Mouse (Mus musculus) stomach, postnatal 0 days (tissue): ENCODE measurements around the gene Ube2r2. TPM values are rescaled to one million over a fixed set of nuclear protein-coding genes. Genes with fewer than 3 reads are reported as not detected.
A peak's percentile ranks its signal among the peaks of the same experiment; 100 is the strongest.

Experiments used
- ATAC-seq: fragments of 200-750 bp; cut with Nextera tagmentation; 2 replicates; pipeline ENCODE4 v1.8.0; 2017; ENCODE audit not compliant: low FRiP score, low TSS enrichment
- DNase-seq: peaks from one replicate; pipeline ENCODE4 v3.0.0-alpha.2; 2016; ENCODE audit warnings: low spot score
- H3K27ac ChIP-seq: fragments of 300-500 bp; sonication (generic); replicated peaks from 2 replicates; pipeline ENCODE4 v1.5.1; 2014; ENCODE audit warnings: mild to moderate bottlenecking, control low read depth
- H3K27me3 ChIP-seq: fragments of 300-500 bp; sonication (generic); 2 replicates; pipeline ENCODE4 v1.6.1; 2014; ENCODE audit warnings: low read length; ENCODE audit not compliant: control insufficient read depth, insufficient read depth
- H3K36me3 ChIP-seq: fragments of 300-500 bp; sonication (generic); 2 replicates; pipeline ENCODE4 v1.6.1; 2014; ENCODE audit warnings: low read length, mixed read lengths; ENCODE audit not compliant: control insufficient read depth, insufficient read depth
- H3K4me1 ChIP-seq: fragments of 300-500 bp; sonication (generic); replicated peaks from 2 replicates; pipeline ENCODE4 v1.6.1; 2014; ENCODE audit warnings: antibody characterized with exemption; ENCODE audit not compliant: control insufficient read depth, insufficient read depth
- H3K4me2 ChIP-seq: fragments of 300-500 bp; sonication (generic); replicated peaks from 2 replicates; pipeline ENCODE4 v1.6.1; 2014; ENCODE audit warnings: low read depth, mild to moderate bottlenecking, control low read depth, moderate library complexity
- H3K4me3 ChIP-seq: fragments of 300-500 bp; sonication (generic); 2 replicates; pipeline ENCODE4 v1.5.1; 2014; ENCODE audit warnings: low read depth, low read length, control low read depth
- H3K9ac ChIP-seq: fragments of 300-500 bp; sonication (generic); 2 replicates; pipeline ENCODE4 v1.6.1; 2014; ENCODE audit warnings: mild to moderate bottlenecking, low read length, control low read depth, mixed read lengths
- H3K9me3 ChIP-seq: fragments of 300-500 bp; sonication (generic); 2 replicates; pipeline ENCODE4 v1.6.1; 2016; ENCODE audit warnings: low read length; ENCODE audit not compliant: control insufficient read depth
- CTCF ChIP-seq: IDR thresholded peaks from 2 replicates; pipeline ENCODE4 v1.5.1; 2016; ENCODE audit warnings: antibody characterized with exemption, low read depth, mild to moderate bottlenecking, moderate library complexity
- EP300 ChIP-seq: optimal IDR thresholded peaks from 2 replicates; pipeline ENCODE3; 2016; ENCODE audit warnings: antibody characterized with exemption
- WGBS: fragments of 180-500 bp; shearing (Covaris S2); extraction: QIAGEN DNeasy Blood & Tissue Kit; methylation state at CpG from one replicate; pipeline ENCODE4 v1.1.7; 2014; 5-methylcytosine and 5-hydroxymethylcytosine counted together
- polyA plus RNA-seq: library from polyadenylated mRNA; unstranded; fragments of >200 nt; fragmentation: Nextera tagmentation; extraction: Ambion mirVana; gene quantifications from 2 replicates; pipeline ENCODE4 v1.2.1, GENCODE M21; 2015

The Ube2r2 gene
- polyA plus RNA-seq, 1 experiment from 2014 or later = 76.3 TPM

- H3K4me3 ChIP-seq = no peak overlapping the region
- no peaks in the 10 kb centered on the region for H3K27me3 ChIP-seq
- H3K9ac ChIP-seq = no peak overlapping the region
- no peak overlapping the region for H3K27ac ChIP-seq
- 60% methylated on average over 14 of the region's 14 CpGs for WGBS
- H3K36me3 ChIP-seq = peaks cover 24% of the 10 kb centered on the region
- H3K9me3 ChIP-seq = no peaks in the 10 kb centered on the region
- H3K4me2 ChIP-seq = no peak overlapping the region
- DNase-seq = peak; percentile 31
- TF ChIP-seq CTCF (no peak), EP300 (no peak)
- 0 out of 2 replicates have a peak, but pooled peaks have one; percentile 30 for ATAC-seq
- H3K4me1 ChIP-seq = no peaks in the 10 kb centered on the region
Observed at GRCm38 (mm10) chr4:41192544-41193512, 57.3 kb downstream of the Ube2r2 start.

- H3K4me2 ChIP-seq = no peak overlapping the region
- H3K4me3 ChIP-seq = no peak overlapping the region
- H3K27me3 ChIP-seq = no peaks in the 10 kb centered on the region
- ATAC-seq (no peak), DNase-seq (no peak)
- TF ChIP-seq EP300 (no peak), CTCF (no peak)
- 83% methylated on average over 15 of the region's 15 CpGs for WGBS
- peaks cover 41% of the 10 kb centered on the region for H3K36me3 ChIP-seq
- no peaks in the 10 kb centered on the region for H3K9me3 ChIP-seq
- H3K4me1 ChIP-seq = no peaks in the 10 kb centered on the region
- no peak overlapping the region for H3K27ac ChIP-seq
- no peak overlapping the region for H3K9ac ChIP-seq
Observed at GRCm38 (mm10) chr4:41195328-41195727, 59.8 kb downstream of the Ube2r2 start.

GRCm38 (mm10) chr4:41196861-41197610 lies 61.5 kb downstream of the Ube2r2 start:
- Histone ChIP-seq H3K4me2 (no peak overlapping the region), H3K27me3 (no peaks in the 10 kb centered on the region), H3K9ac (no peak overlapping the region), H3K9me3 (no peaks in the 10 kb centered on the region), H3K4me3 (no peak overlapping the region), H3K36me3 (peaks cover 42% of the 10 kb centered on the region), H3K27ac (no peak overlapping the region), H3K4me1 (no peaks in the 10 kb centered on the region)
- no peak for DNase-seq
- 0 out of 2 replicates have a peak, but pooled peaks have one; percentile 43 for ATAC-seq
- TF ChIP-seq CTCF (no peak), EP300 (no peak)
- WGBS = 41% methylated on average over 3 of the region's 3 CpGs

GRCm38 (mm10) chr4:41202135-41202534 lies 66.6 kb downstream of the Ube2r2 start:
- Histone ChIP-seq H3K4me2 (no peak overlapping the region), H3K36me3 (peaks cover 55% of the 10 kb centered on the region), H3K9ac (no peak overlapping the region), H3K4me1 (no peaks in the 10 kb centered on the region), H3K27ac (no peak overlapping the region), H3K27me3 (no peaks in the 10 kb centered on the region), H3K4me3 (no peak overlapping the region), H3K9me3 (no peaks in the 10 kb centered on the region)
- TF ChIP-seq EP300 = no peak
- TF ChIP-seq CTCF = no peak
- ATAC-seq (no peak), DNase-seq (no peak)
- 90% methylated on average over 8 of the region's 8 CpGs for WGBS

- Histone ChIP-seq H3K27me3 (no peaks in the 10 kb centered on the region), H3K9ac (no peak overlapping the region), H3K4me1 (no peaks in the 10 kb centered on the region), H3K36me3 (peaks cover 45% of the 10 kb centered on the region), H3K27ac (no peak overlapping the region), H3K9me3 (no peaks in the 10 kb centered on the region), H3K4me2 (no peak overlapping the region), H3K4me3 (no peak overlapping the region)
- TF ChIP-seq EP300 = no peak
- WGBS = 84% methylated on average over 8 of the region's 8 CpGs
- ATAC-seq = no peak
- DNase-seq = no peak
Observed at GRCm38 (mm10) chr4:41205751-41206150, 70.2 kb downstream of the Ube2r2 start.
